Mouse (Mus musculus): ENCODE measurements at regions not wholly inside any gene's neighbourhood (a gene's known extent, or its start where the extent isn't known, plus 50 kb on each side); places are given as distances from the start of the nearest gene placed in this dataset.
"Not testable (repeated sequence)": the region's sequence is repeated elsewhere in the genome, so short reads cannot be mapped to it uniquely, and the experiment has no call there.

GRCm38 (mm10) chr6:109125447-109125846 lies 297.0 kb downstream of the Edem1 start:
- DNase-seq (ENCODE audit: inconsistent ontology term), result no peak

GRCm38 (mm10) chr6:109127203-109127602 lies 298.8 kb downstream of the Edem1 start:
- no peak for DNase-seq (ENCODE audit: inconsistent ontology term)

GRCm38 (mm10) chr6:109146111-109146510 lies 317.7 kb downstream of the Edem1 start:
- peak; percentile 38 for DNase-seq (ENCODE audit: inconsistent ontology term)

GRCm38 (mm10) chr6:109149043-109149442 lies 320.6 kb downstream of the Edem1 start:
- DNase-seq (ENCODE audit: inconsistent ontology term), result no peak

DNA sequence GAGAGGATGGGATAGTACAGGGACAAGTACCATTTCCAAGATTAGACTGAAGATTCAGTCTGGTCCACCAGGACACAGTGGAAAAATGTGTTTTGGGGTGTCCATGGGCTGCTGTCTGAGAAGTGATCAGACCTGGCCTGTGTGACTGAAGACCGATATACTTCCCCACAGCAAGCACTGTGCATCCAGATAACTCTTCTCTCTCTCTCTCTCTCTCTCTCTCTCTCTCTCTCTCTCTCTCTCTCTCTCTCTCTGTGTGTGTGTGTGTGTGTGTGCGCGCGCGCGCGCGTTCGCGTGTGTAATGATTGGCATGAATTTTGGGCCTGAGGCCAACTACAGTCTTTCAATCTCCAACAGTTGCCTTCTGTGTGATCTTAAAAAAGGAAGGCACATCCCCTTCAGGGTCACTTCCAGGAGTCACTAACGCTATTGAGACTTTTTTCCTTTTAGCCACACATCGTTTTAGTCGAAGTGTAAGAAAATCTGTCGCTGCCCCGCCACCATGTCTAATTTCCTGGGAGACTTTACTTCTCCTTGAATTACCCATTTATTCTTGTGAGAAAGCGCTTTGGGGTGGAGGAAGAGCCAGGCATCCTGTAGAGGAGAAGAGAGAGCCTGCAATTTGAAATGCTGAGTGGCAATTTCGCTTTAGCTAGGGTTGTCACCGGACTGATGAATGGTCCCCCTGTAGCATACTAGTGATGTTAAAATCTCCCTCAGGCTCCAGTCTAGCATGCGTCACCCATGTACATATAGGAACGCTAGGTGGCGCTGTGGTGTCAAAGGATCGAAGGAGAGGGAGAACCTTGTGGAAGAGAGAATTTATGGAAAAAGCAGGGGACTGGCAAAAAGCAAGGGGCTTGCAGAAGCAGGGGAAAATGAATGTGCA lies 321.8 kb downstream of the Edem1 start:
- DNase-seq (ENCODE audit: inconsistent ontology term), result peak; percentile 64

GRCm38 (mm10) chr6:109150912-109151256 lies 322.4 kb downstream of the Edem1 start:
- DNase-seq (ENCODE audit: inconsistent ontology term), result no peak

DNA sequence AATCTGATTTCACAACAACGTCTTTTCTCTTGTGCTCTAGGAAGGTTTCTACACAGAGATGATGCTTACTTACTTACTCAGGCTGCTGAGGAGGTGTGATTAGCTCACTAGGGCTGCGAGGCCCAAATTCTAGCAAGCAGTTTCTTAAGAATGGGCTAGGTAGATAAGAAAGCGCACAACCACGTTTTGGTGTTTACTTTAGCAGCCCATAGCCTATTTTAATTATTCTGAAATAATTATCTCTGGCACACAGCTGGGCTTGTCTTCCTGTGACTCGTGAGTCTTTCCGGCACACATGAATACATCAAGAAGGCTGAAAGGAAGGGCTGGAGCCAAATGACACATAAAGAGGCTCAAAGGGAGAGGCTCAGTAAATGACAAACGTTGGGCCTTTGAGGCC lies 325.2 kb downstream of the Edem1 start:
- no peak for DNase-seq (ENCODE audit: inconsistent ontology term)

- no peak for DNase-seq (ENCODE audit: inconsistent ontology term)
Measured at GRCm38 (mm10) chr6:109159561-109159960, 331.1 kb downstream of the Edem1 start.

GRCm38 (mm10) chr6:109167439-109167838 lies 339.0 kb downstream of the Edem1 start:
- DNase-seq (ENCODE audit: inconsistent ontology term), result no peak

DNA sequence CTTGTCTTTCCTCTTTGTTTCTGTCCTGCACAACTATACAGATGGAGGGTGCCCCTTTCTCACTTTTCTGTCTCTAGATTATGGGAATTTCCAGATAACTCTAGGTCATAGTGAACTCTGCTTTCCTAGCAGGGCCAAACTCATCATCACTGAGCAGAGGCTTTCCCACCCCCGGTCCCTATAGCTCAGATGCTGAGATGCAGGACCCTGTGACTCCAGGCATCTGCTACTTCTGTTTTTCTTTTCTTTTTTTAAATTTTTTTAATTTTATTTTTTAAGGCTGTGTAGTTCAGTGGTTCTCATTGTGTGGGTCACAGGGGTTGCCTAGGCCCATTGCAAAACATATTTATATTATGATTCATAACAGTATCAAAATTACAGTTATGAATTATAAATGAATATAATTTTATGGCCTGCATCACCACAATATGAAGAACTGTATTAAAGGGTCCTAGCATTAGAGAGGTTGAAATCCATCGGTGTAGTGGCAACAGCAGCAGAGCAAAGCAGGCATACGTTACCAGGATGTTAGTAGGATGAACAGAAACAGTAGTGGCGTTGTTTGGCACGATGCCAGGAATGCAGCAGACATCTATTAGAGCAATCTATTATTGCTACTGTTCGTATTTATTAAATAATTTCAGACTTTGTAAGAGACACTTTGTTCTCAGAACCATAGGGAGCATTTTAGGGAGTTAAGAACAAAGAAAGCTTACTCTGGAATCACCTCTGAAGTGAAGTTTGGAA lies 343.8 kb downstream of the Edem1 start:
- DNase-seq (ENCODE audit: inconsistent ontology term), result peak; percentile 42

DNA sequence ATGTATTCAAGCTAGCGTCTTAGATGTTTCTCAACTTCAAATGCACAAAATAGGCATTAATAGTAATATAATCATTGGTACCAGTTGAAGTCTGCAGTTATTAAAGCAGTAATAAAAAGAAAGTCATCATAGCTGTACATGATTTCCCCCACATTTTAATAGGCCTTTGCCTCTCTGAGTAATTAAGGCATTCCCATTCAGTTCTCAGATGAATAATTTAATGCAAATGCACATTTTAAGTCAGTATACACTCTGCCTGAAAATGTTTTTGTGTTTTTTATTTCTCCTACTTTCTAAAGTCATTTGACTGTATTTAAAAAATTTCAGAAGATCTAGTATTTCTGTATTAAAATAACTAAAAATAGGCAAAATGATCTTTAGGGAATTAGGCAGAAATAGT lies 344.6 kb downstream of the Edem1 start:
- no peak for DNase-seq (ENCODE audit: inconsistent ontology term)

DNA sequence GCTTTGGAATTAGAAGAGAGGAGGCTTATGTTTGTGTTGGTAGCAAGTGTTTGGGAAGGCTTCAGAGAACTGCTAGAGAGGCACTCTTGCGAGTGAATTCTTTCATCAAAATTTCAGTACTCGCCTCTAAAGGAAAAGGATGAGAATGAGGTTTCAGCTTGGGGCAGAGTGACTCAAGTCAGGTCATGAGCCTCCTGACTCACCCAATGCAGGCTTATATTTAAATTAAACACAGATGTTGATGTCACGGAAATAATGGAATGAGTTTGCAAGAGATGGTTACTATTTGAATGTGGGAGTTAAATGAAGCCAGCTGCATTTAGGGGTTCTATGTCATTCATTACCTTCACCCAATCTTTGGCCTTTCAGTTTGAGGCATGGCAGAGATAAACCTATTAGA lies 348.4 kb downstream of the Edem1 start:
- peak; percentile 1 for DNase-seq (ENCODE audit: inconsistent ontology term)

DNA sequence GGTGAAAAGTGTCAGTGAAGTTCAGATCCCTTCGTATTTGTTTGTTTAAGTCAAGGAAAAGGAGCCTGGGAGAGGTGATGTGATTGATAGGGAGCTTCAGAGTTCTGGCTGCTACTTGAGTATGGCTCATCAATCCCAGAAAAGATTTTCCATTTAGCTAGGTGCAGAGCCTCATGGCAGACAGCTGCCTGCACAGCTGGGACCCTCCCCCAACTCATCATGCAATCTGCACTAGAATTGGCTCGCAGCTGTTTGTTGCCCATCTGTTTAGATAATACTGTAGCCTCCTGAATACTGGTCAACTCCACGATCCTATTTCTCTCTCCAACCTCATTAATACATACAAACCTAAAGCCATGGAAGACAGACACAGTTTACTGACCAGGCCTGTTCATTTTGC lies 354.4 kb downstream of the Edem1 start:
- DNase-seq (ENCODE audit: inconsistent ontology term), result no peak

DNA sequence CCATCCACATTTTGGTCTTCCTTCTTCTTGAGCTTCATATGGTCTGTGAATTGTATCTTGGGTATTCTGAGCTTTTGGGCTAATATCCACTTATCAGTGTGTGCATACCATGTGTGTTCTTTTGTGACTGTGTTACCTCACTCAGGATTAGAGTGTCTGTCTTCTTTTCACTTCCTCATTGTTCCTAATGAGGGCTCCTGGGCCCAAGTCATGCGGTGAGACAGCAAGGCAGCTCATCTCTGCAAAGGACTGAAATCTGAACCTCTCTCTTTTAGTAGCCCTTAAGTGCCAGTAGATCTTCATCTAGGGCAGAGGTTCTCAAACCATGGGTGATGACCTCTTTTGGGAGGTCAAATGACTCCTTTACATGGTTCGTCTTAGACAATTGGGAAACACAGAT lies 364.6 kb downstream of the Edem1 start:
- DNase-seq (ENCODE audit: inconsistent ontology term), result not testable (repeated sequence)

GRCm38 (mm10) chr6:109193603-109194002 lies 365.2 kb downstream of the Edem1 start:
- DNase-seq (ENCODE audit: inconsistent ontology term), result no peak

- DNase-seq (ENCODE audit: inconsistent ontology term), result no peak
Measured at GRCm38 (mm10) chr6:109209699-109210098, 381.3 kb downstream of the Edem1 start.

DNA sequence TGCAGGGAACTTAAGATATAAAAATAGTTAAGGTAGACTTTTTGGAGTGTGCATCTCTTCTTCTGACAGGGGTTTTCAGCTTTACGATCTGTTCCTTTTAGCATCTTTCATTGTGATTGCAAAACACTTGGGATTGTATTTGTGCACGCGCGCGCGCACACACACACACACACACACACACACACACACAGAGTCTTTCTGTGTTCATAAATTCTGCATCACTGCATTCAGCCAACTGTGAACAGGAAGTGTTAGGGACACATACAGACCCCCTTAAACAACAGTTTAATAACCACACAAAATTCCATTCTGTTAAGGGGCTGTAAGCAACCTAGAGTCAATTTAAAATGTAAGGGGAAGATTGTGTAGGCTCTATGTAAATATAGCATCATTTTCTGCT lies 401.9 kb downstream of the Edem1 start:
- DNase-seq (ENCODE audit: inconsistent ontology term), result peak; percentile 0

GRCm38 (mm10) chr6:109233426-109233825 lies 405.0 kb downstream of the Edem1 start:
- no peak for DNase-seq (ENCODE audit: inconsistent ontology term)

DNA sequence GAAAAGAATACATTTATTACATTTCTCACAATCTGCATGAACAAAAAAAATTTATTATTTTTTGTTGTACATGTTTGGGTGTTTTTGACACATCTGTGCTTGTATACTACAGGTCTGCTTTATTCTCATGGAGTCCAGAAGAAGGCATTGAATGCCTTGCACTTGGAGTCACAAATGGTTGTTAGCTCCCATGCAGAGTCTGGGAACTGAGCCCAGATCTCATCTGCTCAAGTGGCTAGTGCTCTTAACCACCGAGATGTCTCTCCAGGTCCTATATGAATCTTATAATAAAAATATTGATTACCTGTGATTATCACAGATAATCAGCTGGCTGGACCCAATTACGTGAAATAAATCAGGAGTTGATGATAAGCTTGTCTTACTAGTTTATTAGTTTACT lies 417.2 kb downstream of the Edem1 start:
- no peak for DNase-seq (ENCODE audit: inconsistent ontology term)

DNA sequence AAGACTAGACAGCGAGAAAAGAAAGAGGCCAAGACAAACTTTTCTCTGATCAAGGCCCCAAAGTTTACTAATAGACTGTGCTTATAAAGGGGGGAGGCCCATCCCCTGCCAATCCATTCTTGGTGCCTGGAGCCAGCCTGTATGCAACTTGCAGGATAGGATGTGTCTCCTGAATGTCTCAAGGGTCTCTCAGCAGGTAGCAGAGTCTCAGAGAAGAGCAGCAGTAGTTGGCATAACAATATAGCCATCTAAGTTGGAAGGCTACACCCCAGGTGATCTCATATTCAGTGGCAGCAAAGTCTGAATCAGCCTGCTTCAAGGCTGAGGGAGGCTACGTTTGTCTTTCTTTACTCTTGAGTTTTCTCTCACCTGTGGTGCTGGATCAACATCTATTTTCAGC lies 418.1 kb downstream of the Edem1 start:
- DNase-seq (ENCODE audit: inconsistent ontology term), result not testable (repeated sequence)
